Mouse (Mus musculus): ENCODE results near the gene Sebox.

- TF ChIP-seq POLR2A (IDR thresholded peaks at IDR 0.05; ENCODE audit: insufficient read depth, low read depth, low read length) (no peak), CTCF (IDR thresholded peaks at IDR 0.05; ENCODE audit: insufficient read depth, low read depth, low read length) (no peak)
Observed at GRCm38 (mm10) chr11:78531046-78531445, 27.8 kb downstream of the Sebox start.

Measured in olfactory bulb, adult 2 months (tissue).